Mouse (Mus musculus) ES-E14 (cell line): ENCODE data around the gene Ckm.
A peak's percentile ranks its signal among the peaks of the same experiment; 100 is the strongest.

Experiments used
- CHD2 ChIP-seq: IDR thresholded peaks from 2 replicates; pipeline ENCODE4 v1.6.1; 2014; ENCODE audit warnings: mild to moderate bottlenecking, low read depth, low read length, inconsistent platforms
- HCFC1 ChIP-seq: IDR thresholded peaks from 2 replicates; pipeline ENCODE4 v1.6.1; 2012; ENCODE audit warnings: low read length, inconsistent platforms, borderline replicate concordance; ENCODE audit not compliant: insufficient read depth
- MAFK ChIP-seq: IDR thresholded peaks from 2 replicates; pipeline ENCODE4 v1.6.1; 2014; ENCODE audit warnings: mild to moderate bottlenecking, low read depth, low read length, inconsistent platforms; ENCODE audit not compliant: insufficient read depth
- ZC3H11A ChIP-seq: IDR thresholded peaks from 2 replicates; pipeline ENCODE4 v1.6.1; 2012; ENCODE audit warnings: low read depth, mild to moderate bottlenecking, inconsistent platforms, low read length, borderline replicate concordance
- ZNF384 ChIP-seq: IDR thresholded peaks from 2 replicates; pipeline ENCODE4 v1.6.1; 2012; ENCODE audit warnings: low read depth, low read length, inconsistent platforms

GRCm38 (mm10) chr7:19426349-19426748 lies 21.8 kb downstream of the Ckm start:
- TF ChIP-seq HCFC1 (peak; percentile 86), MAFK (no peak), CHD2 (no peak), ZC3H11A (no peak), ZNF384 (no peak)
